Mouse (Mus musculus) CD4-positive, CD25-positive, alpha-beta regulatory T cell (primary cell): Measurements from ENCODE around the gene Scgb1b19. TPM values are rescaled to one million over a fixed set of nuclear protein-coding genes. Genes with fewer than 3 reads are reported as not detected.

ENCODE experiments used
- polyA plus RNA-seq: library from polyadenylated mRNA; unstranded; fragments of 100-300 nt; shearing (Covaris generic); gene quantifications from one replicate; pipeline ENCODE4 v1.2.1, GENCODE M21; 2017

Gene Scgb1b19
- not detected for polyA plus RNA-seq

GRCm38 (mm10) chr7:33286991-33287390, at the start of gene Scgb1b19:
Gene Scgb1b19, plus strand, starts transcription at chr7:33287291.

GRCm38 (mm10) chr7:33280238-33280637, 6.9 kb upstream of the Scgb1b19 start, which contains the start of gene Scgb2b19:
Gene Scgb2b19, minus strand, starts transcription at chr7:33280338.

Other genes with a start within 250 kb of the Scgb1b19 start
- gene Scgb2b17, start 230.7 kb upstream of the Scgb1b19 start, polyA plus RNA-seq: not detected
- gene Scgb1b17, start 223.8 kb upstream of the Scgb1b19 start, polyA plus RNA-seq: not detected
- gene Scgb2b18, start 113.4 kb upstream of the Scgb1b19 start, polyA plus RNA-seq: not detected
- not detected for gene Scgb1b18, start 101.7 kb upstream of the Scgb1b19 start, polyA plus RNA-seq
- not detected for gene Scgb2b19, start 7.0 kb upstream of the Scgb1b19 start, polyA plus RNA-seq
- gene Scgb2b20, start 79.0 kb downstream of the Scgb1b19 start, polyA plus RNA-seq: not detected
- not detected for gene Scgb1b20, start 85.9 kb downstream of the Scgb1b19 start, polyA plus RNA-seq
- not detected for gene Scgb2b21, start 233.2 kb downstream of the Scgb1b19 start, polyA plus RNA-seq